Mouse (Mus musculus) gastrocnemius, adult 2 months (tissue): Measurements from ENCODE around the gene Pik3c2a. TPM values are rescaled to one million over a fixed set of nuclear protein-coding genes. Genes with fewer than 3 reads are reported as not detected.
"Not testable (repeated sequence)": the region's sequence is repeated elsewhere in the genome, so short reads cannot be mapped to it uniquely, and the experiment has no call there.

Source experiments
- DNase-seq: peaks from one replicate; pipeline ENCODE4 v3.0.0; 2022
- H3K27ac ChIP-seq: fragments of 200-600 bp; 2 replicates; pipeline ENCODE4 v1.8.1; 2022; ENCODE audit warnings: mild to moderate bottlenecking
- H3K4me3 ChIP-seq: fragments of 200-600 bp; 2 replicates; pipeline ENCODE4 v1.8.1; 2022; ENCODE audit warnings: mild to moderate bottlenecking, moderate library complexity
- CTCF ChIP-seq: fragments of 200-600 bp; IDR thresholded peaks from 2 replicates; pipeline ENCODE4 v1.8.1; 2022; ENCODE audit warnings: antibody characterized with exemption, mild to moderate bottlenecking, moderate library complexity
- intact Hi-C: fragments of 180-260 bp; cut with DNase I; formaldehyde crosslinking; loops from one replicate; pipeline ENCODE4 v1.15.1; 2025
- total RNA-seq, 2 experiments: library from RNA; stranded (reverse); gene quantifications; 2 replicates each; pipeline ENCODE4 v1.2.3; 2021

Pik3c2a gene
- total RNA-seq, 2 experiments from 2014 or later: 6.7 to 9.7 TPM

DNA sequence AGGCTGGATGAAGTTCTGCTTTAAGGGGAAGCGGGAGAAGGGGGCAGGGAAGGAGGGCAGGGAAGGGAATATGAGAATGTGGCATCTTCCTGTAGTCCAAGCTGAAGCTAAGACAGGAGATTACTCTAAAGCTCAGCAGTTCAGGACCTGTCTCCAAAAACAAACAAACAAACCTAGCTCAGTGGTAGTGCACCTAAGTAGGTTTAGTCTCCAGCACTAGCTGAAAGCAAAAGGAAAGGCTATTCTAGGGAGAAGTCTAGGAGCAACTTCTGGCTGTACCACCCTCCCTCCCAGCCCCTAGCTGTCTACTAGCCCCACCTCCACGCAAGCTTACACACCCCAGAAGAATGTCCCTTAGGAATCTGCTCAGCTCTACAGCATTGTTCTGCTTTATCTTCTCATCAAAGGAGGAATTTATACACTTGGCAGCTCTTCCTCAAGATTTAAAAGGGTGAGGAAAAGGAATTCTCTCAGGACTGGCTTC is 1.1 kb upstream of the Pik3c2a start:
- Histone ChIP-seq H3K4me3 (peak overlapping the region; percentile 91), H3K27ac (peak overlapping the region; percentile 90)
- no peak for TF ChIP-seq CTCF
- intact Hi-C loops: loop anchor here (5.0 kb wide), 2 partner anchors 73 to 107 kb away; no protein-coding TSS in a partner anchor
- DNase-seq: peak; percentile 20

DNA sequence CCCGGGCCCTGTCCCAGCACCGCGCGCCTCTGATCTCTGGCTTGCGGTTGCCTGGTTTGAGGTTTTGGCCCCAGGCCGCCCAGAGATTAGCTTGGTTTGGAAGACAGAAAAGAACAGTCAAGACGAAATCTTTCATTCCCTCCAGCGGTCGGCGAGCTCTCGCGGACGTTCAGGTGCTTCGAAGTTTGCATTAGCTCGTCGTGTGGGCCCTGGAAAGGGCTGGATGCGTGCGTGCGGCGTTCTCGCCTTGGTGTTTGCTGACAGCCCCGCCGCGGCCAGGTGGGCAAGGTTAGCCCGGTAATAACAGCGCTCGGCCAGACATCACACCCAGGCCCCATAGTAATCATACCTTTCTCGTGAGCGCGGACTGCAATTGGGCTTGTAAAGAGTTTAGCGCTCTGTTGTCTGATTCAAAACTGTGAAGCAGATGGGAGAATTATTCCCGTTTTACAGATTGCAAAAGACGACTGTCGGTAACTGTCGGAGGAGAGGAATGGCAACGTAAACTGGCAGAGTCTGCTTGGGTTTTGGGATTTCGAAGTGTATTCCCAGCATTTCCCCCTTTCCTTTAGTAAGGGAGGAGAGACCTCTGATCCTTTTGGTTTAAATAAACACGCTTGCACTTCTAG is 562 bp upstream of the Pik3c2a start:
- intact Hi-C loops: loop anchor here (5.0 kb wide), 2 partner anchors 73 to 107 kb away; no protein-coding TSS in a partner anchor
- TF ChIP-seq CTCF: no peak

DNA sequence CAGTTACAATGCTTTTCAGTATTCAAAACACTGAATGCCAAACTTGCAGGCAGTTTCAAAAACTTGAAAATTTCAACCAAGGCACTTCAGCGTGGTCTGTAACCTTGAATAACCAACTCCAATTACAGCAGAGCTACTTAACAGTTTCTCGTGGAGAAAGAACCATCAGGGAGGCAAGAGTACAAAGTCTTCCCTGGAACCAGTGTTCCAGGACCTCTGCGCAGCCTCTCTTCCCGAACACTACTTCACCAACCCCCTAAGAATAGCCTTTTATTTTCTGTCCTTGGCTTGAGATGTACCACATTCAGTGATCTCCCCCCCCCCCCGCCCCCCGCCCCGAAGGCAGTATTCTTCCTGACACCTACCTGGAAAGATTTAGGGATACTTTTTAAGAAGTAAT is 1.0 kb downstream of the Pik3c2a start:
- no peak for TF ChIP-seq CTCF
- intact Hi-C loops: loop anchor here (5.0 kb wide), 2 partner anchors 75 to 105 kb away; no protein-coding TSS in a partner anchor
- H3K27ac ChIP-seq: peak overlapping the region; percentile 90; the same call in 1 of the 2 replicates
- DNase-seq: no peak
- H3K4me3 ChIP-seq: peak overlapping the region; percentile 91

More for the DNA sequence above, 562 bp upstream of the Pik3c2a start:
- peak; percentile 55 for DNase-seq
- Histone ChIP-seq H3K27ac (peak overlapping the region; percentile 90), H3K4me3 (peak overlapping the region; percentile 91)

DNA sequence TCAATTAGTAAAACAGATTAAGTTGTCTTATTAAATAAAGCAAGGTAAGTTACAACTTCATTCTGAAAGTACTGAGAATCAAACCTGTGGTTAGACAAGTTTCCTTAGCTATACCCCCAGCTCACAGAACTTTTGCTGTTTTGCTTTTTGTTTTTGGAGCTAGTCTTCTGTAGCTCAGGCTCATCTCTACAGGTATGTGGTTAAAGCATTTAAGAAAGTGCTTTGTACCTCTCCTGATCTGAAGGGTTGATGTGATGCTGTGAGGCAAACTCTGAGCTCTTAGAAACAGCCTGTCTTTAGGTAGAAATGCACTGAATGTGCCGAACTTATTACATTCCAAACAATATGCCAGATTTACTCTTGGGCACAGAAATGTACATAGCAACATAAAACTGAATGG is 1.9 kb downstream of the Pik3c2a start:
- no peak overlapping the region for H3K4me3 ChIP-seq
- DNase-seq: no peak
- intact Hi-C loops: loop anchor here (5.0 kb wide), 2 partner anchors 76 to 104 kb away; no protein-coding TSS in a partner anchor
- H3K27ac ChIP-seq: no peak overlapping the region
- TF ChIP-seq CTCF: no peak

DNA sequence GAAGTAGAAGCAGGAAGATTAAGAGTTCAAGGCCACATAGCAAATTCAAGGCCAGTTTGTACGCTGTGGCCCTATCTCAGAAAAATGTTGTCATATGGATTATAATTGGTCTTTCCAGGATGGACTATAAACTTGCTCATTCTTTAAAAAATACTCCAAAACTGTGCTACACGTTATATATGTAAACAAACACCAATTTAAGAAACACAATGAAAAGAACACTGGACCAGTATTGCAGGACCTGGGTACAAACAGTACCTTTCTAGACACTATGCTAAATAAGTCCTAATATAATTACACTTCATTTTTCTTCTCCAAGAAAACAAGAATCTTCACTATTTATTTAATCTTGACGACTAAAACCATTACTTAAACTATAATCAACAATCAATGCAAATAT is 11.6 kb downstream of the Pik3c2a start:
- no peak for DNase-seq
- no peak for TF ChIP-seq CTCF
- Histone ChIP-seq H3K4me3 (no peak overlapping the region), H3K27ac (no peak overlapping the region)
- intact Hi-C loops: no loop called here

DNA sequence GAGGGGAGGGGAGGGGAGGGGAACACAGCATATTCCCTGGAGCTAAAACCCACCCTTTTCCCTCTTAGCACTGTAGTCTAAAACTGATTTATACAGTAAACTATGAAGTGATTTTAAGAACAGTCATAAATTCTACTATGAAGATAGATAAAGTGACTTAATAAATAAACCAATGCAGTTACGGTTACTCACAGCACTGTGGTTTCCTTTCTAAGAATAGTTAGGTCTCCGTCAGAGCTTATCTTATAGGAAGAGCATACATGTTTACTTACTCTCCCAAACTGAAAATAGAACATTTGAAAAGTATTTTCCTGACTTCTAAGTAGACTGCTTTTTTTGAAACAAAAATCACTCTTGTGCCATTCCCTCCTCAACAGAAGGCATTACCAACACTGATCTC is 12.3 kb downstream of the Pik3c2a start:
- Histone ChIP-seq H3K4me3 (no peak overlapping the region), H3K27ac (no peak overlapping the region)
- intact Hi-C loops: no loop called here
- no peak for DNase-seq
- TF ChIP-seq CTCF: no peak

DNA sequence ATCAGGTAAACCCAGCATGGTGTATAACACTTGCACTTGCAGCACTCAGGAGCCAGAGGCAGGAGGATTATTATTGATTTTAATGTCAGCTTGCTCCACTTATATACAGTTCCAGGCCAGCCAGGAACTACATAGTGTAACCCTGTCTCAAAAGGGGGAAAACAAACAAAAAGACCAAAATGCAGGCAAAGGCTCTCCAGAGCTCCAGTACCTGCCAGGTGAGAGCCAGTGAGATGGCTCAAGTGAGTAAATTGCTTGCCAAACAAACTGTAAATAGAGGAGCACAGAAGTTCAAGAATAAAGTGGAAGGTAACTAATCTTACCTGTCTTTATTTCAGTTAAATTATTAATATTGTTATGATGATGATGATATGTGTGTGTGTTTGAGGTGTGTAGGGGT is 16.0 kb downstream of the Pik3c2a start:
- DNase-seq: no peak
- intact Hi-C loops: no loop called here
- no peak for TF ChIP-seq CTCF
- no peak overlapping the region for H3K27ac ChIP-seq
- H3K4me3 ChIP-seq: no peak overlapping the region

DNA sequence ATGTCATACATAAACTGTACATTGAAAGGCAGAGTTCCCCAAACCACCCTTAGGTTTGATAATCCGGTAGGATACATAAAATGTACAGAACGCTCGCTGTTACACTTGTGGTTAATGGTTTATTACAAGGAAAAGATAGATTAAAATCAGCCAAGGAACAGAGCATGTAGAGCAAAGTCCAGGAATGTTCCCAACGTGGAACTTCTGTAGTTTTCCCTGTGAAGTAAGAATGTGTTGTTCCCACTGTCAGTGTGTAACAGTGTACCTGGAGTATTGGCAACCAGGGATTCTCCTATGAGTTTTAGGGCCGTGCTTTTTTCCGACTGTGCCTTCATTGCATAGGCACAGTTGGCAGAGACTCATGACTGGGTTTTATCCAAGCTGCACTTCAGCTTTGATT is 17.5 kb downstream of the Pik3c2a start:
- no peak for DNase-seq
- intact Hi-C loops: no loop called here
- TF ChIP-seq CTCF: no peak
- H3K4me3 ChIP-seq: no peak overlapping the region
- H3K27ac ChIP-seq: no peak overlapping the region

DNA sequence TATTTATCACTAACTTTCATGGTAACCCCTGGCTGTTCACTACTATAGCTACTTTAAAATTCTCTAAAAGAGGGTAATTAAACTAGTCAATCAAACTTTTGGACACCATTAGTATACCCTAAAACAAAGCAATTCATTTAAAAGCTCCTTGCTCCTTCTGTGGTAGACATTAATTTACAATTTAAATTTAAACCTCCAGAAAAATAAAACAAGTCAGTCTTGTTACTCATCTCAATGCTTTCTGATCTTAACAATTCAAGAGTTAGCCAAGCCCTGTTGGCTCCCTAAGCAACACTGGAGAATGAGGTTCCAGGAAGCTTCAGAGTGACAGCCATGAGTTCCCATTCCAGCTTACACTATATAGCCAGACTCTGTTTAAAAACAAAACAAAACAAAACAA is 22.2 kb downstream of the Pik3c2a start:
- intact Hi-C loops: no loop called here
- no peak for DNase-seq
- TF ChIP-seq CTCF: no peak
- no peak overlapping the region for H3K27ac ChIP-seq
- H3K4me3 ChIP-seq: no peak overlapping the region

DNA sequence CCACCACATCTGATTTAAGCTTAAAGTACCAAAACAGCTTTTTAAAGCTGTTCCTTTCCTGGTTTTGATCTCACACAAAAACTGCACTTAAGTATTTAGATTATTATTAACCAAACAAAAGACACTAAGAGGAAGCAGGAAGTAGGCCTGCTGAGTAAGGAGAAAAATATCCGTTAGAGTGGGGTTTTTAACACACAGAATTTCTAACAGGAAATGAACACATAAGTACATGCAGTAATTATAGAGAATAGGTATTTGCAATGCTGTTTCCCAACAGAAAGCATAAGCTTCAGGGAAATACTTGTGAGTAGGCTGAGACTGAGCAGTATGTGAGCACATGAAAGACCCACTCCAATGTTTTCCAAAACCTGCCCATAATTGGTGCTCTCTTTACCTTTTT is 33.8 kb downstream of the Pik3c2a start:
- H3K27ac ChIP-seq: no peak overlapping the region
- no peak for TF ChIP-seq CTCF
- DNase-seq: no peak
- intact Hi-C loops: no loop called here
- no peak overlapping the region for H3K4me3 ChIP-seq

DNA sequence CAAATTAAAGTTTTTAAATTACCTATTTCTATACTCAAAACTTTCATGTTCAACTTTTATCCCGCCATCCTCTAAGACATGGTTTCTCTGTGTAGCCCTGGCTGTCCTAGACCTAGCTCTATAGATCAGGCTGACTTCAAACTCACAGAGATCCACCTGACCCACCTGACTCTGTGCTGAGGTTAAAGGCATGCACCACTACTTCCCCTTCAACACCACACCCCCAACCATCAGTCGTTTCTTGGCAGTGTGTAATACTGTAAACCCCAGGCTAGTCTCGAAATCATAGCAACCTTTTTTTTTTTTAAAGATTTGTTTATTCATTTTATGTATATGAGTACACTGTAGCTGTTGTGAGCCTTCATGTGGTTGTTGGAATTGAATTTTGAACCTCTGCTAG is 50.9 kb downstream of the Pik3c2a start:
- TF ChIP-seq CTCF: no peak
- intact Hi-C loops: no loop called here
- DNase-seq: no peak
- no peak overlapping the region for H3K4me3 ChIP-seq
- no peak overlapping the region for H3K27ac ChIP-seq

DNA sequence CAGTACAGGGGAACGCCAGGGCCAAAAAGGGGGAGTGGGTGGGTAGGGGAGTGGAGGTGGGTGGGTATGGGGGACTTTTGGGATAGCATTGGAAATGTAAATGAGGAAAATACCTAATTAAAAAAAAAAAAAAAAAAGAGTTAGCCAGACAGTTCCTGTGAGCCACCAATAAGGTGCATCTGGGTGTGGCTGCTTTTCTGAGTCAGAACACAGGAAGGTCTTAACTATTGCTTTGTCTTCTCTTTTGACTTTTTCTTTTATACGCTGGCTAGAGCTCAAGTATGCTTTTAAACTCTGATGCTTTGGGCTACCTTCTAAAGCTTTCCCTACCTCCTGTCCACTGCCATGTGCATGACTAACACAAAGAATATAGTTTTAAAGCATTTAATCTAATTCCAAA is 55.9 kb downstream of the Pik3c2a start:
- H3K4me3 ChIP-seq, intact Hi-C loops, H3K27ac ChIP-seq, DNase-seq: not testable (repeated sequence)

DNA sequence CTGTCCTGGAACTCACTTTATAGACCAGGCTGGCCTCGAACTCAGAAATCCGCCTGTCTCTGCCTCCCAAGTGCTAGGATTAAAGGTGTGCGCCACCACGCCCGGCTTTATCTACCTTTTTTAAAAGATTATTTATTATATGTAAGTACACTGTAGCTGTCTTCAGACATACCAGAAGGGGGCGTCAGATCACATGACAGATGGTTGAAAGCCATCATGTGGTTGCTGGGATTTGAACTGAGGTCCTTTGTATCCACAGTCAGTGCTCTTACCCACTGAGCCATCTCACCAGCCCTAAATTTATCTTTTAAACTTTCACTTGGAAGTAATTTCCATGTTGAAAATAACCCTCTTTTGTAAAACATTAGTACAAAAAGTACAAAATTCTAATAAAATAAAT is 64.1 kb downstream of the Pik3c2a start:
- intact Hi-C loops, H3K4me3 ChIP-seq, DNase-seq, H3K27ac ChIP-seq: not testable (repeated sequence)

DNA sequence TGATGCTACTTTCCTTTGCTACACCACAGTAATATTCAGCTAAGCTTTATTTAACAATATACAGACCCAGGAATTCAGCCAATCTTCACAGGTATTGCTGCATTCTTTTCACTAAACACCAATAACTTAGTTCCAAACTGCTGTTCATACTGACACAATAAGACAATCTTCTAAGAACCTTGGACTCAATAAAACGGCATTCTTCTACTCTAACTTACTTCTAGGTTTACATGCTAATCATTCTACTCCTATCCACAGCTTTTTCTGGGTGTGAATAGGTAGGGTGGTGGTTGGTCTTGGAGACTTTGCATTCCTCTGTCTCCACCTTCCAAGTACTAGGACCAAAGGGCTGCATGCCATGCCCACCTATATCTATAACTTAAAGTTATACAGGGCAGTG is 69.0 kb downstream of the Pik3c2a start:
- no peak for TF ChIP-seq CTCF
- Histone ChIP-seq H3K27ac (no peak overlapping the region), H3K4me3 (no peak overlapping the region)
- intact Hi-C loops: no loop called here
- DNase-seq: no peak
